Mouse (Mus musculus) cortical plate, adult 2 months (tissue): ENCODE data around the gene Abl2.

ENCODE experiments used
- CTCF ChIP-seq: fragments of 200-500 bp; IDR thresholded peaks from 2 replicates; pipeline ENCODE4 v1.5.1; 2011; ENCODE audit warnings: mild to moderate bottlenecking, control low read depth, low read length; ENCODE audit not compliant: insufficient read depth; ENCODE audit errors: extremely low read depth
- POLR2A ChIP-seq: fragments of 200-500 bp; IDR thresholded peaks from 2 replicates; pipeline ENCODE4 v1.6.1; 2011; ENCODE audit warnings: mild to moderate bottlenecking, low read length, control low read depth; ENCODE audit not compliant: insufficient read depth; ENCODE audit errors: extremely low read depth

- TF ChIP-seq CTCF (no peak), POLR2A (no peak)
These were observed 121.0 kb downstream of the Abl2 start for GRCm38 (mm10) chr1:156679599-156679998.
